Mouse (Mus musculus): ENCODE measurements around the gene Krtap5-3. TPM values are rescaled to one million over a fixed set of nuclear protein-coding genes. Genes with fewer than 3 reads are reported as not detected.
"Not testable (repeated sequence)": the region's sequence is repeated elsewhere in the genome, so short reads cannot be mapped to it uniquely, and the experiment has no call there.

Krtap5-3 gene
- polyA plus RNA-seq, 1 experiment from 2014 or later: not detected

- 80% methylated on average over 5 of the region's 5 CpGs for WGBS
- H3K36me3 ChIP-seq: not testable (repeated sequence)
These were observed 5.7 kb downstream of the Krtap5-3 start for GRCm38 (mm10) chr7:142206891-142207290.

DNA sequence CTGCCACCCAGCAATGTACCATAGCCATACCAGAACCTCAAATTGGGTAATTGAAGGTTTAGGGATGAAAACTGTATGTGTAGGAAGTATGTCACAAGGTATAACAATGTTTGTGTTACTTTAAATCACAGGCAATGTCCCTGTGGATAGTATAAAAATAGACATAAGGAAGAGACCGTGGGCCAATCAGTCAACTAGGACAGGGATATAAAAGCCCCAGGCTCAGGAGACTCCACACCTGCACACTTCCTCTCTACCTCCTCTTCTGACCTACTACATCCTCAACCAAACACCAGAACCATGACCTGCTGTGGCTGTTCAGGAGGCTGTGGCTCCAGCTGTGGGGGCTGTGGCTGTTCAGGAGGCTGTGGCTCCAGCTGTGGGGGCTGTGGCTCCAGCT, 10.4 kb downstream of the Krtap5-3 start, which contains the start of gene Gm7579:
Gm7579 (plus strand) TSS at position 301 of the 400 bp plus-strand sequence.
- DNase-seq (ENCODE audit: low spot score): no peak
- WGBS: 64% methylated on average over 1 of the region's 1 CpGs
- no peaks in the 10 kb centered on the region for H3K27me3 ChIP-seq (ENCODE audit: low read depth, poor library complexity, severe bottlenecking)
- no peak within 1 kb of the TSS for H3K4me3 ChIP-seq
- no peak within 1 kb of the TSS for H3K27ac ChIP-seq (replicated peaks)
- H3K9me3 ChIP-seq (replicated peaks): no peaks in the 10 kb centered on the region
- H3K4me1 ChIP-seq: no peaks in the 10 kb centered on the region
- H3K36me3 ChIP-seq: no peaks in the 10 kb centered on the region

More at GRCm38 (mm10) chr7:142206891-142207290, 5.7 kb downstream of the Krtap5-3 start:
- H3K4me3 ChIP-seq; H3K4me1 ChIP-seq; H3K27me3 ChIP-seq (ENCODE audit: low read depth, poor library complexity, severe bottlenecking); DNase-seq (ENCODE audit: low spot score); H3K27ac ChIP-seq (replicated peaks); H3K9me3 ChIP-seq (replicated peaks): not testable (repeated sequence)

DNA sequence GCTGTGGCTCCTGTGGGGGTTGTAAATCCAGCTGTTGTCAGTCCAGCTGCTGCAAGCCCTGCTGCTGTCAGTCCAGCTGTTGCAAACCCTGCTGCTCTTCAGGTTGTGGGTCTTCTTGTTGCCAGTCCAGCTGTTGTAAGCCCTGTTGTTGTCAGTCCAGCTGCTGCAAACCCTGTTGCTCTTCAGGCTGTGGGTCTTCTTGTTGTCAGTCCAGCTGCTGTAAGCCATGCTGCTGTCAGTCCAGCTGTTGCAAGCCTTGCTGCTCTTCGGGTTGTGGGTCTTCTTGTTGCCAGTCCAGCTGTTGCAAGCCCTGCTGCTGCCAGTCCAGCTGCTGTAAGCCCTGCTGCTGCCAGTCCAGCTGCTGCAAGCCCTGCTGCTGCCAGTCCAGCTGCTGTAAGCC, 11.0 kb downstream of the Krtap5-3 start:
- H3K27me3 ChIP-seq (ENCODE audit: low read depth, poor library complexity, severe bottlenecking); DNase-seq (ENCODE audit: low spot score); H3K27ac ChIP-seq (replicated peaks); H3K9me3 ChIP-seq (replicated peaks); H3K36me3 ChIP-seq; H3K4me3 ChIP-seq; H3K4me1 ChIP-seq: not testable (repeated sequence)
- WGBS: 66% methylated on average over 1 of the region's 1 CpGs

- H3K36me3 ChIP-seq: no peaks in the 10 kb centered on the region
- H3K4me3 ChIP-seq: no peak overlapping the region
- no peaks in the 10 kb centered on the region for H3K27me3 ChIP-seq (ENCODE audit: low read depth, poor library complexity, severe bottlenecking)
- 54% methylated on average over 2 of the region's 2 CpGs for WGBS
- no peak overlapping the region for H3K27ac ChIP-seq (replicated peaks)
- no peak for DNase-seq (ENCODE audit: low spot score)
- no peaks in the 10 kb centered on the region for H3K9me3 ChIP-seq (replicated peaks)
- H3K4me1 ChIP-seq: peaks cover 7% of the 10 kb centered on the region
These were observed 23.4 kb downstream of the Krtap5-3 start for GRCm38 (mm10) chr7:142224518-142224917.

DNA sequence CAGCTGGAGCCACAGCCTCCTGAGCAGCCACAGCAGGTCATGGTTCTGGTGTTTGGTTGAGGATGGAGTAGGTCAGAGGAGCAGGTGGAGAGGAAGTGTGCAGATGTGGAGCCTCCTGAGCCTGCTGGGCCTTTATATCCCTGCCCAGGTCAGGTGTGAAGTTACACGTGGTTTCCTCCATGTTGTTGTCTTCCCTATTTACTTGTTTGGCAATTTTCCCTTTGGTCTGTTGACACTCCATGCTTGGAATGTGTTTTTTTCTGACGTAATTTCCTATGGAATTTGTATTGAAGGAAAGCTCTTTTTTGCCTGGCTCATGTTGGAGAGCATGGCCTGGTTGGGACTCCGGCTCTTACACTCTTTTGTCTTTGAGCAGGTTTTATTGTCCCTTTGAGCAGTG, 28.7 kb downstream of the Krtap5-3 start, which contains the start of gene Krtap5-5:
Krtap5-5 (minus strand) TSS at position 101 of the 400 bp plus-strand sequence.
- H3K27ac ChIP-seq (replicated peaks); H3K9me3 ChIP-seq (replicated peaks); H3K27me3 ChIP-seq (ENCODE audit: low read depth, poor library complexity, severe bottlenecking); H3K4me1 ChIP-seq; DNase-seq (ENCODE audit: low spot score); H3K36me3 ChIP-seq; H3K4me3 ChIP-seq: not testable (repeated sequence)
- WGBS: 75% methylated on average over 3 of the region's 3 CpGs

DNA sequence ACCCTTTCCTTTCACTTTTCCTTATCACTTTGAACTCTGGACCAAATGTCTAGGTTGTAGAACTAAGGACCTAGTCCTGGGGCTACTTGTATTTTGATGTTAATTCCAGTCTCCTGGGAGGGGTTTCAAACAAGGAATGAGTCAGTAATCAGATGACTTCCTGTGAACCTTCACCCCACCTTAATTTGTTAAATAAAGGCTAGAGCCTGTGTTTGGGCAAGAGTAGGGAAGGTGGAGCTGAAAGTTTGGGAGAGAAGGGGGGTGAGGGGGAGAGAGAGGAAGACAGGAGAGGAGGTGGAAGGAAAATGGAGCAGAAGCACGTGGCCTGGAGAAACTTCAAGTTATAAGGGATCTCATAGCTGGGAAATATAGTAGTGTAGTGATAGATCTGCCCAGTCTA, 30.4 kb downstream of the Krtap5-3 start:
- Histone ChIP-seq H3K9me3 (replicated peaks) (peaks cover 16% of the 10 kb centered on the region), H3K4me1 (0 out of 2 replicates have a peak, but pooled peaks cover 2% of the 10 kb centered on the region), H3K27me3 (ENCODE audit: low read depth, poor library complexity, severe bottlenecking) (no peaks in the 10 kb centered on the region), H3K27ac (replicated peaks) (no peak overlapping the region), H3K4me3 (no peak overlapping the region), H3K36me3 (no peaks in the 10 kb centered on the region)
- no peak for DNase-seq (ENCODE audit: low spot score)
- 27% methylated on average over 1 of the region's 1 CpGs for WGBS

DNA sequence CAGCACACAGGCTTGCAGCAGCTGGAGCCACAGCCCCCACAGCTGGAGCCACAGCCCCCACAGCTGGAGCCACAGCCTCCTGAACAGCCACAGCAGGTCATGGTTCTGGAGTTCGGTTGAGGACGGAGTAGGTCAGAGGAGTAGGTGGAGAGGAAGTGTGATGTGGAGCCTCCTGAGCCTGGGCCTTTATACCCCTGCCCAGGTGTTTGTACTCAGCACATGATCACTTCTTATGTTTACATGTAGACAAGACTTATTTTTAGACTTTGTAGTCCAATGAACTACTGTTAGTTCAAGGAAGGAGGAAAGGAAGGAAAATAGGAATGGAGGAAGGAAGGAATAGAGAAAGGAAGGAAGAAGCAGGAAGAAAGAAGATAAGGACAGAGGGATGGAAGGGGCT, 39.8 kb downstream of the Krtap5-3 start, which contains the start of gene Gm40460:
Gm40460 (minus strand) TSS at position 101 of the 400 bp plus-strand sequence.
- no peaks in the 10 kb centered on the region for H3K4me1 ChIP-seq
- H3K4me3 ChIP-seq: no peak within 1 kb of the TSS
- 62% methylated on average over 2 of the region's 2 CpGs for WGBS
- H3K27me3 ChIP-seq (ENCODE audit: low read depth, poor library complexity, severe bottlenecking): no peaks in the 10 kb centered on the region
- no peak for DNase-seq (ENCODE audit: low spot score)
- H3K9me3 ChIP-seq (replicated peaks): peaks cover 11% of the 10 kb centered on the region; the same call in 1 of the 2 replicates
- no peaks in the 10 kb centered on the region for H3K36me3 ChIP-seq
- no peak within 1 kb of the TSS for H3K27ac ChIP-seq (replicated peaks)

DNA sequence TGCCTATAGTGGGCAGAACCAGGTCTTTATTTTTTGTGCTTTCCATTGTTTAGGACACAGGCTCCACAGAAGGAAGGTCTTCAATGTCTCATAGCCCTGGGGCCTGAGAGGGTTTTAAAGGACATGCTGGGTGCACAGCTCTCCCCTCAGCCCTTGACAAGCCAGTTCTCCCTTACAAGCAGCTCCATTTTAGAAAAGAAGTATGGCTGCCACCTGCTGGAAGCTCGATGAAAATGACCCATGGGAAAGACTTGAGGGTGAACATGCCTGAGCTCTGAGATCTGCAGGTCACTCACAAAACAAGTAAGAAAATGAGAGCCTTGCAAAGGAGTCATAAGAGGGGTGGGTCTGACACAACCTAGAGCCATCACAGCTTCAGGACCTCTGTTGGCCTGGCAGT, 48.7 kb downstream of the Krtap5-3 start:
- Histone ChIP-seq H3K27ac (replicated peaks) (no peak overlapping the region), H3K36me3 (no peaks in the 10 kb centered on the region), H3K9me3 (replicated peaks) (no peaks in the 10 kb centered on the region), H3K4me1 (no peaks in the 10 kb centered on the region), H3K4me3 (no peak overlapping the region), H3K27me3 (ENCODE audit: low read depth, poor library complexity, severe bottlenecking) (no peaks in the 10 kb centered on the region)
- DNase-seq (ENCODE audit: low spot score): peak; percentile 35
- 3% methylated on average over 1 of the region's 1 CpGs for WGBS

Other genes starting within 250 kb of the Krtap5-3 start
- gene Mob2, start 140.3 kb upstream of the Krtap5-3 start, polyA plus RNA-seq (2016; fragmentation: Nextera tagmentation; extraction: Ambion mirVana): 62.2 and 64.0 TPM in 2 replicates
- gene Dusp8, start 105.5 kb upstream of the Krtap5-3 start, polyA plus RNA-seq (2016; fragmentation: Nextera tagmentation; extraction: Ambion mirVana): 6.4 and 13.2 TPM in 2 replicates
- 0.29 TPM in 1 of 2 replicates, not detected in the other for gene Gm45618, start 80.6 kb upstream of the Krtap5-3 start, polyA plus RNA-seq (2016; fragmentation: Nextera tagmentation; extraction: Ambion mirVana)
- gene Gm39115, start 65.3 kb upstream of the Krtap5-3 start, polyA plus RNA-seq (2016; fragmentation: Nextera tagmentation; extraction: Ambion mirVana): not detected in 2 replicates
- not detected in 2 replicates for gene Gm45337, start 56.8 kb upstream of the Krtap5-3 start, polyA plus RNA-seq (2016; fragmentation: Nextera tagmentation; extraction: Ambion mirVana)
- gene Gm29735, start 44.3 kb upstream of the Krtap5-3 start, polyA plus RNA-seq (2016; fragmentation: Nextera tagmentation; extraction: Ambion mirVana): not detected in 2 replicates
- gene Gm4553, start 35.6 kb upstream of the Krtap5-3 start, polyA plus RNA-seq (2016; fragmentation: Nextera tagmentation; extraction: Ambion mirVana): not detected in 2 replicates
- not detected in 2 replicates for gene Krtap5-2, start 25.4 kb upstream of the Krtap5-3 start, polyA plus RNA-seq (2016; fragmentation: Nextera tagmentation; extraction: Ambion mirVana)
- gene Gm10153, start 11.0 kb upstream of the Krtap5-3 start, polyA plus RNA-seq (2016; fragmentation: Nextera tagmentation; extraction: Ambion mirVana): not detected in 2 replicates
- not detected in 2 replicates for gene Gm7579, start 10.5 kb downstream of the Krtap5-3 start, polyA plus RNA-seq (2016; fragmentation: Nextera tagmentation; extraction: Ambion mirVana)
- gene Krtap5-5, start 28.6 kb downstream of the Krtap5-3 start, polyA plus RNA-seq (2016; fragmentation: Nextera tagmentation; extraction: Ambion mirVana): not detected in 2 replicates
- not detected in 2 replicates for gene Gm40460, start 39.7 kb downstream of the Krtap5-3 start, polyA plus RNA-seq (2016; fragmentation: Nextera tagmentation; extraction: Ambion mirVana)
- gene Gm2431, start 57.0 kb downstream of the Krtap5-3 start, polyA plus RNA-seq (2016; fragmentation: Nextera tagmentation; extraction: Ambion mirVana): not detected in 2 replicates
- not detected in 2 replicates for gene Gm4559, start 73.0 kb downstream of the Krtap5-3 start, polyA plus RNA-seq (2016; fragmentation: Nextera tagmentation; extraction: Ambion mirVana)
- not detected in 2 replicates for gene Krtap5-1, start 95.8 kb downstream of the Krtap5-3 start, polyA plus RNA-seq (2016; fragmentation: Nextera tagmentation; extraction: Ambion mirVana)
- not detected in 2 replicates for gene Krtap5-4, start 102.2 kb downstream of the Krtap5-3 start, polyA plus RNA-seq (2016; fragmentation: Nextera tagmentation; extraction: Ambion mirVana)
- gene Ifitm10, start 172.4 kb downstream of the Krtap5-3 start, polyA plus RNA-seq (2016; fragmentation: Nextera tagmentation; extraction: Ambion mirVana): 0.41 and 0.50 TPM in 2 replicates
- 0.75 TPM in 1 of 2 replicates, not detected in the other for gene Gm49369, start 181.3 kb downstream of the Krtap5-3 start, polyA plus RNA-seq (2016; fragmentation: Nextera tagmentation; extraction: Ambion mirVana)
- 145 and 171 TPM in 2 replicates for gene Ctsd, start 186.7 kb downstream of the Krtap5-3 start, polyA plus RNA-seq (2016; fragmentation: Nextera tagmentation; extraction: Ambion mirVana)
- gene Syt8, start 233.5 kb downstream of the Krtap5-3 start, polyA plus RNA-seq (2016; fragmentation: Nextera tagmentation; extraction: Ambion mirVana): 0.34 TPM in 1 of 2 replicates, not detected in the other
- 0.52 and 1.5 TPM in 2 replicates for gene Tnni2, start 240.4 kb downstream of the Krtap5-3 start, polyA plus RNA-seq (2016; fragmentation: Nextera tagmentation; extraction: Ambion mirVana)